Mouse (Mus musculus) lung, embryonic 15.5 days (tissue): Measurements from ENCODE around the gene Lancl3. TPM values are rescaled to one million over a fixed set of nuclear protein-coding genes. Genes with fewer than 3 reads are reported as not detected.
A peak's percentile ranks its signal among the peaks of the same experiment; 100 is the strongest.

Experiments
- ATAC-seq: fragments of 200-750 bp; cut with Nextera tagmentation; 2 replicates; pipeline ENCODE4 v1.8.0; 2017; ENCODE audit warnings: moderate number of reproducible peaks, borderline replicate concordance; ENCODE audit not compliant: low FRiP score, low TSS enrichment; ENCODE audit errors: extremely low read depth
- H3K27ac ChIP-seq: fragments of 300-500 bp; sonication (generic); 2 replicates; pipeline ENCODE4 v1.5.1; 2015; ENCODE audit warnings: moderate library complexity, mild to moderate bottlenecking, inconsistent platforms
- H3K27me3 ChIP-seq: fragments of 300-500 bp; sonication (generic); 2 replicates; pipeline ENCODE4 v1.6.1; 2015; ENCODE audit warnings: inconsistent platforms
- H3K36me3 ChIP-seq: fragments of 300-500 bp; sonication (generic); 2 replicates; pipeline ENCODE4 v1.6.1; 2015; ENCODE audit warnings: inconsistent platforms
- H3K4me1 ChIP-seq: fragments of 300-500 bp; sonication (generic); 2 replicates; pipeline ENCODE4 v1.6.1; 2015; ENCODE audit warnings: inconsistent platforms
- H3K4me2 ChIP-seq: fragments of 300-500 bp; sonication (generic); 2 replicates; pipeline ENCODE4 v1.6.1; 2015; ENCODE audit warnings: inconsistent platforms, mild to moderate bottlenecking, moderate library complexity
- H3K4me3 ChIP-seq: fragments of 300-500 bp; sonication (generic); 2 replicates; pipeline ENCODE4 v1.5.1; 2015; ENCODE audit warnings: mild to moderate bottlenecking, inconsistent platforms
- H3K9ac ChIP-seq: fragments of 300-500 bp; sonication (generic); 2 replicates; pipeline ENCODE4 v1.6.1; 2015; ENCODE audit warnings: inconsistent platforms
- H3K9me3 ChIP-seq: fragments of 300-500 bp; sonication (generic); 2 replicates; pipeline ENCODE4 v1.6.1; 2016; ENCODE audit warnings: inconsistent platforms
- WGBS: fragments of 180-500 bp; shearing (Covaris S2); methylation state at CpG from one replicate; pipeline ENCODE4 v1.1.7; 2015; 5-methylcytosine and 5-hydroxymethylcytosine counted together
- polyA plus RNA-seq: library from polyadenylated mRNA; unstranded; fragments of >200 nt; fragmentation: Nextera tagmentation; extraction: Ambion mirVana; gene quantifications from 2 replicates; pipeline ENCODE4 v1.2.1, GENCODE M21; 2015

Gene Lancl3
- polyA plus RNA-seq, 1 experiment from 2014 or later: 1.1 TPM

GRCm38 (mm10) chrX:9227105-9227504 is 27.4 kb downstream of the Lancl3 start:
- H3K4me3 ChIP-seq: no peak overlapping the region
- H3K4me1 ChIP-seq: no peaks in the 10 kb centered on the region
- H3K4me2 ChIP-seq: no peak overlapping the region
- no peaks in the 10 kb centered on the region for H3K27me3 ChIP-seq
- no peak for ATAC-seq
- H3K27ac ChIP-seq: no peak overlapping the region
- H3K9me3 ChIP-seq: no peaks in the 10 kb centered on the region
- whole genome bisulfite sequencing: 64% methylated on average over 2 of the region's 2 CpGs
- H3K9ac ChIP-seq: no peak overlapping the region
- no peaks in the 10 kb centered on the region for H3K36me3 ChIP-seq

- no peaks in the 10 kb centered on the region for H3K4me1 ChIP-seq
- H3K4me3 ChIP-seq: no peak overlapping the region
- H3K9ac ChIP-seq: no peak overlapping the region
- no peaks in the 10 kb centered on the region for H3K36me3 ChIP-seq
- no peaks in the 10 kb centered on the region for H3K27me3 ChIP-seq
- no peak overlapping the region for H3K27ac ChIP-seq
- no peaks in the 10 kb centered on the region for H3K9me3 ChIP-seq
- 73% methylated on average over 5 of the region's 5 CpGs for WGBS
- ATAC-seq: no peak
- no peak overlapping the region for H3K4me2 ChIP-seq
Measured at GRCm38 (mm10) chrX:9240737-9241591, 41.3 kb downstream of the Lancl3 start.

- ATAC-seq: no peak
- H3K27me3 ChIP-seq: no peaks in the 10 kb centered on the region
- H3K4me3 ChIP-seq: no peak overlapping the region
- no peaks in the 10 kb centered on the region for H3K9me3 ChIP-seq
- no peaks in the 10 kb centered on the region for H3K36me3 ChIP-seq
- no peak overlapping the region for H3K27ac ChIP-seq
- 34% methylated on average over 8 of the region's 8 CpGs for WGBS
- no peak overlapping the region for H3K4me2 ChIP-seq
- no peaks in the 10 kb centered on the region for H3K4me1 ChIP-seq
- H3K9ac ChIP-seq: no peak overlapping the region
Measured at GRCm38 (mm10) chrX:9243381-9243864, 43.7 kb downstream of the Lancl3 start.

- no peaks in the 10 kb centered on the region for H3K9me3 ChIP-seq
- WGBS: 52% methylated on average over 12 of the region's 12 CpGs
- H3K27me3 ChIP-seq: no peaks in the 10 kb centered on the region
- no peak overlapping the region for H3K4me3 ChIP-seq
- H3K27ac ChIP-seq: no peak overlapping the region
- no peak overlapping the region for H3K4me2 ChIP-seq
- ATAC-seq: no peak
- H3K9ac ChIP-seq: no peak overlapping the region
- H3K36me3 ChIP-seq: no peaks in the 10 kb centered on the region
- no peaks in the 10 kb centered on the region for H3K4me1 ChIP-seq
Measured at GRCm38 (mm10) chrX:9244603-9245336, 45.1 kb downstream of the Lancl3 start.

- Histone ChIP-seq H3K4me3 (no peak overlapping the region), H3K9ac (no peak overlapping the region), H3K4me2 (no peak overlapping the region), H3K27ac (no peak overlapping the region), H3K27me3 (no peaks in the 10 kb centered on the region), H3K4me1 (no peaks in the 10 kb centered on the region), H3K36me3 (no peaks in the 10 kb centered on the region), H3K9me3 (no peaks in the 10 kb centered on the region)
- ATAC-seq: no peak
- 37% methylated on average over 5 of the region's 5 CpGs for WGBS
Measured at GRCm38 (mm10) chrX:9248911-9249310, 49.2 kb downstream of the Lancl3 start.

GRCm38 (mm10) chrX:9253990-9254389 is 54.3 kb downstream of the Lancl3 start:
- no peak for ATAC-seq
- WGBS: 76% methylated on average over 10 of the region's 10 CpGs
- no peak overlapping the region for H3K4me3 ChIP-seq
- no peak overlapping the region for H3K27ac ChIP-seq
- no peaks in the 10 kb centered on the region for H3K27me3 ChIP-seq
- H3K9me3 ChIP-seq: no peaks in the 10 kb centered on the region
- no peaks in the 10 kb centered on the region for H3K4me1 ChIP-seq
- no peak overlapping the region for H3K9ac ChIP-seq
- H3K4me2 ChIP-seq: no peak overlapping the region
- no peaks in the 10 kb centered on the region for H3K36me3 ChIP-seq

- H3K4me3 ChIP-seq: no peak overlapping the region
- H3K27ac ChIP-seq: no peak overlapping the region
- H3K36me3 ChIP-seq: no peaks in the 10 kb centered on the region
- WGBS: 87% methylated on average over 3 of the region's 3 CpGs
- H3K9ac ChIP-seq: no peak overlapping the region
- no peaks in the 10 kb centered on the region for H3K9me3 ChIP-seq
- H3K27me3 ChIP-seq: no peaks in the 10 kb centered on the region
- H3K4me1 ChIP-seq: no peaks in the 10 kb centered on the region
- no peak overlapping the region for H3K4me2 ChIP-seq
- no peak for ATAC-seq
Measured at GRCm38 (mm10) chrX:9254901-9255300, 55.2 kb downstream of the Lancl3 start.

- no peak for ATAC-seq
- Histone ChIP-seq H3K27me3 (no peaks in the 10 kb centered on the region), H3K4me3 (no peak within 1 kb of the TSS), H3K9ac (no peak within 1 kb of the TSS), H3K4me2 (no peak within 1 kb of the TSS), H3K36me3 (no peaks in the 10 kb centered on the region), H3K27ac (no peak within 1 kb of the TSS), H3K9me3 (no peaks in the 10 kb centered on the region), H3K4me1 (no peaks in the 10 kb centered on the region)
- whole genome bisulfite sequencing: 71% methylated on average over 5 of the region's 5 CpGs
Measured at GRCm38 (mm10) chrX:9256766-9257165, 57.1 kb downstream of the Lancl3 start, which contains the start of gene Gm14862. TSS of gene Gm14862 (minus strand) at chrX:9256899.

- Histone ChIP-seq H3K36me3 (no peaks in the 10 kb centered on the region), H3K9me3 (no peaks in the 10 kb centered on the region), H3K27me3 (no peaks in the 10 kb centered on the region), H3K4me1 (no peaks in the 10 kb centered on the region), H3K9ac (no peak overlapping the region), H3K4me2 (no peak overlapping the region), H3K4me3 (no peak overlapping the region), H3K27ac (no peak overlapping the region)
- WGBS: 74% methylated on average over 7 of the region's 7 CpGs
- no peak for ATAC-seq
Measured at GRCm38 (mm10) chrX:9257831-9258230, 58.1 kb downstream of the Lancl3 start.

GRCm38 (mm10) chrX:9259267-9259666 is 59.6 kb downstream of the Lancl3 start:
- Histone ChIP-seq H3K4me2 (no peak overlapping the region), H3K9ac (no peak overlapping the region), H3K27me3 (no peaks in the 10 kb centered on the region), H3K27ac (no peak overlapping the region), H3K36me3 (no peaks in the 10 kb centered on the region), H3K4me1 (no peaks in the 10 kb centered on the region), H3K9me3 (no peaks in the 10 kb centered on the region), H3K4me3 (no peak overlapping the region)
- no peak for ATAC-seq
- WGBS: 65% methylated on average over 1 of the region's 1 CpGs

GRCm38 (mm10) chrX:9271112-9271511 is 71.4 kb downstream of the Lancl3 start:
- Histone ChIP-seq H3K4me1 (no peaks in the 10 kb centered on the region), H3K9me3 (no peaks in the 10 kb centered on the region), H3K27me3 (peaks cover 6% of the 10 kb centered on the region; the same call in 1 of the 2 replicates), H3K9ac (no peak overlapping the region), H3K36me3 (no peaks in the 10 kb centered on the region), H3K4me3 (no peak overlapping the region), H3K27ac (no peak overlapping the region), H3K4me2 (no peak overlapping the region)
- WGBS: 57% methylated on average over 3 of the region's 3 CpGs
- no peak for ATAC-seq

GRCm38 (mm10) chrX:9271947-9272459 is 72.3 kb downstream of the Lancl3 start:
- H3K36me3 ChIP-seq: no peaks in the 10 kb centered on the region
- 15% methylated on average over 8 of the region's 8 CpGs for whole genome bisulfite sequencing
- H3K27me3 ChIP-seq: peaks cover 6% of the 10 kb centered on the region; the same call in 1 of the 2 replicates
- 0 out of 2 replicates have a peak overlapping the region, but pooled peaks have one; percentile 47 for H3K27ac ChIP-seq
- peak; percentile 11; the same call in 1 of the 2 replicates for ATAC-seq
- no peaks in the 10 kb centered on the region for H3K4me1 ChIP-seq
- peak overlapping the region; percentile 56 for H3K4me3 ChIP-seq
- 0 out of 2 replicates have a peak overlapping the region, but pooled peaks have one; percentile 46 for H3K9ac ChIP-seq
- H3K4me2 ChIP-seq: peak overlapping the region; percentile 57
- no peaks in the 10 kb centered on the region for H3K9me3 ChIP-seq
